Mouse (Mus musculus): ENCODE data around the gene Lrrc75b. TPM values are rescaled to one million over a fixed set of nuclear protein-coding genes. Genes with fewer than 3 reads are reported as not detected.
"Not testable (repeated sequence)": the region's sequence is repeated elsewhere in the genome, so short reads cannot be mapped to it uniquely, and the experiment has no call there.

Gene Lrrc75b
- polyA plus RNA-seq, 1 experiment from 2014 or later: 3.5 TPM

DNA sequence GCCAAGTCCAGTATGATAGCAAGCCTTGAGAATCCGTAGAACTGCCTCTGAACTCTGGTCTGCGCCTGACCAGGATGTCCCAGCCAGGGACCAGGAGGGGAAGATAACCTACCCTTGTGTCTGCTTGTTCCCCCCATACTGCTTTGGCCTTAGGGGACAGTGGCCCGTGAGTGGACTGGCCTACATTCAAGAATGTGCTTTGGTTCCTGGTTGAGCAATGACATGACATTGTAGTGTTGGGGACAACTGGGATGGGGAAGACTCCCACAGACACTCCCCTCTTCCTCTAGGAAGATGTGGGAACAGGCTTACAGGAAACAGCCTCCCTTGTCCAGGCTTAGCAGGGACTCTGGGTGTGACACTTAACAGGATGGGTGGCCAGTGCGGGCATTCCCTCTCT is 27.7 kb upstream of the Lrrc75b start:
- WGBS: 81% methylated on average over 4 of the region's 4 CpGs
- ATAC-seq (ENCODE audit: insufficient number of reproducible peaks, low FRiP score, low TSS enrichment, low read depth): no peak
- Histone ChIP-seq H3K4me2 (no peak overlapping the region), H3K27me3 (no peaks in the 10 kb centered on the region; the same call in 1 of the 2 replicates), H3K4me1 (peaks cover 33% of the 10 kb centered on the region), H3K4me3 (no peak overlapping the region), H3K9me3 (no peaks in the 10 kb centered on the region), H3K27ac (no peak overlapping the region), H3K9ac (no peak overlapping the region), H3K36me3 (no peaks in the 10 kb centered on the region)

- WGBS: 82% methylated on average over 1 of the region's 1 CpGs
- H3K36me3 ChIP-seq: no peaks in the 10 kb centered on the region
- no peaks in the 10 kb centered on the region; the same call in 1 of the 2 replicates for H3K27me3 ChIP-seq
- H3K27ac ChIP-seq: no peak overlapping the region
- H3K4me2 ChIP-seq: no peak overlapping the region
- H3K9me3 ChIP-seq: no peaks in the 10 kb centered on the region
- H3K4me1 ChIP-seq: peaks cover 25% of the 10 kb centered on the region
- ATAC-seq (ENCODE audit: insufficient number of reproducible peaks, low FRiP score, low TSS enrichment, low read depth): no peak
- H3K9ac ChIP-seq: no peak overlapping the region
- no peak overlapping the region for H3K4me3 ChIP-seq
These were observed 26.4 kb upstream of the Lrrc75b start for GRCm38 (mm10) chr10:75586553-75586879.

GRCm38 (mm10) chr10:75585876-75586552 is 25.9 kb upstream of the Lrrc75b start:
- Histone ChIP-seq H3K9me3 (no peaks in the 10 kb centered on the region), H3K4me3 (peak overlapping the region; percentile 20; the same call in 1 of the 2 replicates), H3K4me2 (peak overlapping the region; percentile 45), H3K9ac (no peak overlapping the region), H3K27me3 (no peaks in the 10 kb centered on the region; the same call in 1 of the 2 replicates), H3K36me3 (no peaks in the 10 kb centered on the region), H3K27ac (no peak overlapping the region), H3K4me1 (peaks cover 23% of the 10 kb centered on the region)
- WGBS: 17% methylated on average over 20 of the region's 20 CpGs
- ATAC-seq (ENCODE audit: insufficient number of reproducible peaks, low FRiP score, low TSS enrichment, low read depth): no peak

GRCm38 (mm10) chr10:75579129-75579528 is 19.0 kb upstream of the Lrrc75b start:
- Histone ChIP-seq H3K4me1 (no peaks in the 10 kb centered on the region), H3K27ac (no peak overlapping the region), H3K4me2 (no peak overlapping the region), H3K4me3 (no peak overlapping the region), H3K9ac (no peak overlapping the region), H3K36me3 (no peaks in the 10 kb centered on the region), H3K27me3 (no peaks in the 10 kb centered on the region), H3K9me3 (no peaks in the 10 kb centered on the region)
- WGBS: 87% methylated on average over 6 of the region's 6 CpGs
- no peak for ATAC-seq (ENCODE audit: insufficient number of reproducible peaks, low FRiP score, low TSS enrichment, low read depth)

DNA sequence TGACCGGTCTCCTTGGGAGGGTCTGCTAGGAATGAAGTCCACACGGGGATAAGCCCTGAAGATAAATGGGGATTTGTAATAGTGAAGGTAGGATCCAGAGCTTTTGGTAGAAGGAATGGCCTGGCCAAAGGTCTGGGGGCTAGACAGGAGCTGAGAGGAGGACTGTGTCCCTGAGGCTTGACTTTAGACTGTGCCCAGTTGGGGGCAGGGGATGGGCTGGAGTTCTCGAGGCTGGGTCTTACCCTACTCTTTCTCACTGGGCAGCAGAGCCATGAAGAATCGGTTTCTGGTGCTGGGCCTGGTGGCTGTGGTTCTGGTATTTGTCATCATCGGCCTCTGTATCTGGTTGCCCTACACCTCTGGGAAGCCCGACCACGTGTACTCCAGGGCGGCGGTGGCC is 13.8 kb upstream of the Lrrc75b start:
- H3K4me2 ChIP-seq: no peak overlapping the region
- WGBS: 91% methylated on average over 9 of the region's 9 CpGs
- H3K4me1 ChIP-seq: no peaks in the 10 kb centered on the region
- H3K27me3 ChIP-seq: no peaks in the 10 kb centered on the region
- no peak overlapping the region for H3K27ac ChIP-seq
- H3K36me3 ChIP-seq: no peaks in the 10 kb centered on the region
- no peak overlapping the region for H3K9ac ChIP-seq
- no peak for ATAC-seq (ENCODE audit: insufficient number of reproducible peaks, low FRiP score, low TSS enrichment, low read depth)
- H3K9me3 ChIP-seq: no peaks in the 10 kb centered on the region
- no peak overlapping the region for H3K4me3 ChIP-seq

DNA sequence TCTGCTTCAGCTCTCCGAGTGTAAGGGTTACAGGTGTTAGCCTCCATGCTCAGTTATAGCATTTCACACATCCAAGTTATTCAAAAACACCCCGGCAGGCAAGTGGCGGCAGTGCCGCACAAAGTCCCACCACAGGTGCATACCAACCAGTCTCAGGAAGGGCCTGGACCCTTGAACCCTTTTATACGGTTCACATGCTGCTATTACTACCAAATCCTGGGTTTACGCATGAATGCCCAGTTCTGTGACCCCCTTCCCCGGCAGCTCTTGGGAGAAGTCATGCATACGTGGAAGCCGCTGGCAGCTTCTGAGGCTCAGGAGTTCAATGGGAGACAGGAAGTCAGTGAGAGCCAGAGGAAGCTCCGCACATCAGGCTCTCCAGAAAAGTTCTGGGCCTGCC is 13.1 kb upstream of the Lrrc75b start:
- no peak overlapping the region for H3K4me2 ChIP-seq
- H3K4me3 ChIP-seq: no peak overlapping the region
- 67% methylated on average over 10 of the region's 10 CpGs for WGBS
- no peak overlapping the region for H3K27ac ChIP-seq
- H3K27me3 ChIP-seq: no peaks in the 10 kb centered on the region
- no peaks in the 10 kb centered on the region for H3K36me3 ChIP-seq
- ATAC-seq (ENCODE audit: insufficient number of reproducible peaks, low FRiP score, low TSS enrichment, low read depth): no peak
- no peaks in the 10 kb centered on the region for H3K9me3 ChIP-seq
- no peak overlapping the region for H3K9ac ChIP-seq
- H3K4me1 ChIP-seq: no peaks in the 10 kb centered on the region; the same call in 1 of the 2 replicates

GRCm38 (mm10) chr10:75571937-75572336 is 11.8 kb upstream of the Lrrc75b start:
- no peak overlapping the region for H3K4me2 ChIP-seq
- H3K9me3 ChIP-seq: no peaks in the 10 kb centered on the region
- H3K27me3 ChIP-seq: no peaks in the 10 kb centered on the region
- no peaks in the 10 kb centered on the region for H3K36me3 ChIP-seq
- no peak overlapping the region for H3K27ac ChIP-seq
- H3K9ac ChIP-seq: no peak overlapping the region
- no peak overlapping the region for H3K4me3 ChIP-seq
- H3K4me1 ChIP-seq: no peaks in the 10 kb centered on the region; the same call in 1 of the 2 replicates
- WGBS: 49% methylated on average over 9 of the region's 9 CpGs
- ATAC-seq (ENCODE audit: insufficient number of reproducible peaks, low FRiP score, low TSS enrichment, low read depth): no peak

DNA sequence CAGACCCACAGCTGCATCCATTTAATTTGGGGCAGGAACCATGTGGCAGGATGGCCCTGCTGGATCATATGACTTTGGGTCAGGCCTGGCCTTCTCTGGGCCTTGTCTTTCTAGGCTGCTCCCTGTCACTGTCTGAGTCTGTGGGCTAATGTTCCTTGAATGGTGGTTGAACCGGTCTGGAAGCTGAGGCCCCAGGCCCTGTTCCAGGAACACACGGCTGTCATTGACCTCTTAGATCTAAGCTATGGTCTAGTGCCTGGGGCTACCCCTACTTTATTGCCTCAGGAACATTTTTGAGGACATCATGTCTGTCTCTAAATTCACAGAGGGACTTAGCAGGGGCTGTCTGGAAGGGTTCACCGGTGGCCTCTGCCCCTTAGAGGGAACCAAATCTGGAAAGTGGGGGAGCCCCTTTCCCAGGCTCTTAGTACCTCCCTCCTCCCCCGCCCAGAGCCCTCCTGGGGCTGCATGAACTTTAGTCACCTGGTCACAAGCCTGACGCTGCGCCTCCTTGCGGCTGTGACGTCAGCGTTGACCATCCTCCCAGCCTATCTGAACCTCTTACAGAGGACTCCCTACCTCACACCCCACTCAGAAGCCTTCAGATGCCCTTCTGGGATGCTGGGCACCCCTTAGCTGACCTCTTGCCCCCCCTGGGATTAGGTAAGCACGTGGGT is 11.0 kb upstream of the Lrrc75b start:
- no peaks in the 10 kb centered on the region for H3K36me3 ChIP-seq
- no peaks in the 10 kb centered on the region; the same call in 1 of the 2 replicates for H3K4me1 ChIP-seq
- no peaks in the 10 kb centered on the region for H3K27me3 ChIP-seq
- no peaks in the 10 kb centered on the region for H3K9me3 ChIP-seq
- WGBS: 25% methylated on average over 10 of the region's 10 CpGs
- H3K4me2 ChIP-seq: no peak overlapping the region
- H3K4me3 ChIP-seq: no peak overlapping the region
- no peak overlapping the region for H3K9ac ChIP-seq
- no peak for ATAC-seq (ENCODE audit: insufficient number of reproducible peaks, low FRiP score, low TSS enrichment, low read depth)
- H3K27ac ChIP-seq: no peak overlapping the region

GRCm38 (mm10) chr10:75568851-75569250 is 8.7 kb upstream of the Lrrc75b start:
- 15% methylated on average over 4 of the region's 4 CpGs for WGBS

GRCm38 (mm10) chr10:75568441-75568840 is 8.3 kb upstream of the Lrrc75b start:
- Histone ChIP-seq H3K9me3 (no peaks in the 10 kb centered on the region), H3K27me3 (no peaks in the 10 kb centered on the region), H3K4me3 (no peak overlapping the region), H3K36me3 (no peaks in the 10 kb centered on the region), H3K27ac (no peak overlapping the region), H3K4me2 (no peak overlapping the region), H3K4me1 (peaks cover 2% of the 10 kb centered on the region; the same call in 1 of the 2 replicates), H3K9ac (no peak overlapping the region)
- ATAC-seq (ENCODE audit: insufficient number of reproducible peaks, low FRiP score, low TSS enrichment, low read depth): no peak
- 6% methylated on average over 11 of the region's 11 CpGs for WGBS

More at GRCm38 (mm10) chr10:75568851-75569250, 8.7 kb upstream of the Lrrc75b start:
- no peak overlapping the region for H3K4me2 ChIP-seq
- no peak overlapping the region for H3K4me3 ChIP-seq
- H3K27me3 ChIP-seq: no peaks in the 10 kb centered on the region
- no peaks in the 10 kb centered on the region for H3K9me3 ChIP-seq
- no peak overlapping the region for H3K9ac ChIP-seq
- no peak for ATAC-seq (ENCODE audit: insufficient number of reproducible peaks, low FRiP score, low TSS enrichment, low read depth)
- no peak overlapping the region for H3K27ac ChIP-seq
- H3K4me1 ChIP-seq: no peaks in the 10 kb centered on the region; the same call in 1 of the 2 replicates
- no peaks in the 10 kb centered on the region for H3K36me3 ChIP-seq

- no peak overlapping the region for H3K27ac ChIP-seq
- no peaks in the 10 kb centered on the region for H3K36me3 ChIP-seq
- no peaks in the 10 kb centered on the region for H3K9me3 ChIP-seq
- no peak overlapping the region for H3K4me3 ChIP-seq
- ATAC-seq (ENCODE audit: insufficient number of reproducible peaks, low FRiP score, low TSS enrichment, low read depth): no peak
- H3K4me2 ChIP-seq: no peak overlapping the region
- no peaks in the 10 kb centered on the region for H3K27me3 ChIP-seq
- H3K9ac ChIP-seq: no peak overlapping the region
- 40% methylated on average over 5 of the region's 5 CpGs for WGBS
- H3K4me1 ChIP-seq: peaks cover 2% of the 10 kb centered on the region; the same call in 1 of the 2 replicates
These were observed 7.9 kb upstream of the Lrrc75b start for GRCm38 (mm10) chr10:75568029-75568428.

DNA sequence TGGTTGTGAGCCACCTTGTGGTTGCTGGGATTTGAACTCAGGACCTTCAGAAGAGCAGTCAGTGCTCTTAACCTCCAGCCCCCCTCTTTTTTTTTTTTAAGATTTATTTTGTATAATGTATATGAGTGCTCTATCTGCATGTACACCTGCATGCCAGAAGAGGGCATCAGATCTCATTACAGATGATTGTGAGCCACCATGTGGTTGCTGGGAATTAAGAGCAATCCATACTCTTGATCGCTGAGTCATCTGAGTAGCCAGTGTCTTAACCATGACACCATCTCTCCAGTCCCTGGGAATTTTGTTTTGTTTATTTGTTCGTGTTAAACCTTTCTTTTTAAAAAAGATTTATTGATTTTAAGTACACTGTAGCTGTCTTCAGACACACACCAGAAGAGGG is 6.6 kb upstream of the Lrrc75b start:
- not testable (repeated sequence) for H3K9ac ChIP-seq; H3K27me3 ChIP-seq; H3K4me3 ChIP-seq; H3K4me2 ChIP-seq; H3K36me3 ChIP-seq; ATAC-seq (ENCODE audit: insufficient number of reproducible peaks, low FRiP score, low TSS enrichment, low read depth); H3K27ac ChIP-seq; H3K4me1 ChIP-seq; H3K9me3 ChIP-seq
- 85% methylated on average over 2 of the region's 2 CpGs for whole genome bisulfite sequencing
